18 mouse cellular contexts compared by ENCODE assay signal in genomic region chr13:82902160-82902559, GRCm38 (mm10).
"Had no signal": no experiment of that assay in that cellular context is flagged by ENCODE, and none has a peak within 500 bp of the region (broad histone marks: within the 10 kb centered on the region; RNA-seq: fewer than 3 reads in every experiment).

No protein-coding gene starts in this region.

- H3K4me1 ChIP-seq: limb, embryonic 12.5 days; limb, embryonic 15.5 days; lung, embryonic 15.5 days; midbrain, embryonic 15.5 days had no signal

- H3K27me3 ChIP-seq: limb, embryonic 12.5 days; limb, embryonic 15.5 days; lung, embryonic 15.5 days; midbrain, embryonic 12.5 days; midbrain, embryonic 15.5 days; neural tube, embryonic 13.5 days had no signal

- H3K27ac ChIP-seq: limb, embryonic 12.5 days; limb, embryonic 15.5 days; liver, embryonic 14.5 days; lung, embryonic 15.5 days; midbrain, embryonic 12.5 days; midbrain, embryonic 15.5 days; neural tube, embryonic 13.5 days had no signal

- DNase-seq: kidney, adult 9 months; kidney, postnatal 14 days; kidney, postnatal 4 days; left cerebral cortex, postnatal 4 days; liver, postnatal 0 days; lung, postnatal 10 days; lung, postnatal 36 days; thymus, adult 18-20 months; thymus, postnatal 36 days had no signal

- H3K9ac ChIP-seq: limb, embryonic 12.5 days; limb, embryonic 15.5 days; liver, embryonic 14.5 days; liver, postnatal 0 days; lung, embryonic 15.5 days; midbrain, embryonic 12.5 days; midbrain, embryonic 15.5 days; neural tube, embryonic 13.5 days had no signal

- H3K4me3 ChIP-seq: limb, embryonic 12.5 days; limb, embryonic 15.5 days; lung, embryonic 15.5 days; midbrain, embryonic 12.5 days; midbrain, embryonic 15.5 days; myocyte; neural tube, embryonic 13.5 days had no signal

- H3K4me2 ChIP-seq: limb, embryonic 12.5 days; limb, embryonic 15.5 days; liver, embryonic 11.5 days; lung, embryonic 15.5 days; midbrain, embryonic 12.5 days; midbrain, embryonic 15.5 days; neural tube, embryonic 13.5 days had no signal

- H3K36me3 ChIP-seq: limb, embryonic 12.5 days; limb, embryonic 15.5 days; lung, embryonic 15.5 days; midbrain, embryonic 12.5 days; midbrain, embryonic 15.5 days; neural tube, embryonic 13.5 days had no signal

- ATAC-seq: liver, postnatal 0 days; midbrain, embryonic 15.5 days had no signal

- H3K9me3 ChIP-seq: limb, embryonic 12.5 days; limb, embryonic 15.5 days; lung, embryonic 15.5 days; midbrain, embryonic 12.5 days; midbrain, embryonic 15.5 days; neural tube, embryonic 13.5 days had no signal
